Mouse (Mus musculus) midbrain, embryonic 15.5 days (tissue): ENCODE measurements around the gene Slc22a3. TPM values are rescaled to one million over a fixed set of nuclear protein-coding genes. Genes with fewer than 3 reads are reported as not detected.

Source experiments
- ATAC-seq: fragments of 200-750 bp; cut with Nextera tagmentation; replicated peaks from 2 replicates; pipeline ENCODE4 v1.8.0; 2017; ENCODE audit warnings: moderate TSS enrichment
- H3K27ac ChIP-seq: fragments of 300-500 bp; sonication (generic); 2 replicates; pipeline ENCODE4 v1.5.1; 2015; ENCODE audit warnings: mild to moderate bottlenecking, inconsistent platforms
- H3K27me3 ChIP-seq: fragments of 300-500 bp; sonication (generic); replicated peaks from 2 replicates; pipeline ENCODE4 v1.6.1; 2015; ENCODE audit warnings: inconsistent platforms
- H3K36me3 ChIP-seq: fragments of 300-500 bp; sonication (generic); replicated peaks from 2 replicates; pipeline ENCODE4 v1.6.1; 2015; ENCODE audit warnings: inconsistent platforms
- H3K4me1 ChIP-seq: fragments of 300-500 bp; sonication (generic); 2 replicates; pipeline ENCODE4 v1.6.1; 2015; ENCODE audit warnings: inconsistent platforms
- H3K4me2 ChIP-seq: fragments of 300-500 bp; sonication (generic); 2 replicates; pipeline ENCODE4 v1.6.1; 2015; ENCODE audit warnings: inconsistent platforms, mild to moderate bottlenecking, moderate library complexity
- H3K4me3 ChIP-seq: fragments of 300-500 bp; sonication (generic); 2 replicates; pipeline ENCODE4 v1.5.1; 2015; ENCODE audit warnings: mild to moderate bottlenecking, inconsistent platforms
- H3K9ac ChIP-seq: fragments of 300-500 bp; sonication (generic); 2 replicates; pipeline ENCODE4 v1.6.1; 2015; ENCODE audit warnings: mild to moderate bottlenecking, inconsistent platforms
- H3K9me3 ChIP-seq: fragments of 300-500 bp; sonication (generic); 2 replicates; pipeline ENCODE4 v1.6.1; 2016; ENCODE audit warnings: inconsistent platforms
- WGBS: fragments of 180-500 bp; shearing (Covaris S2); methylation state at CpG from one replicate; pipeline ENCODE4 v1.1.7; 2015; ENCODE audit warnings: mixed read lengths; 5-methylcytosine and 5-hydroxymethylcytosine counted together
- polyA plus RNA-seq: library from polyadenylated mRNA; unstranded; fragments of >200 nt; fragmentation: Nextera tagmentation; extraction: Ambion mirVana; gene quantifications from 2 replicates; pipeline ENCODE4 v1.2.1, GENCODE M21; 2015

Slc22a3 gene
- polyA plus RNA-seq, 1 experiment from 2014 or later = 1.2 TPM

- Histone ChIP-seq H3K4me2 (peak overlapping the region; percentile 69), H3K4me3 (peak overlapping the region; percentile 39), H3K4me1 (peaks cover 13% of the 10 kb centered on the region; the same call in 1 of the 2 replicates), H3K9me3 (no peaks in the 10 kb centered on the region), H3K27me3 (peaks cover 41% of the 10 kb centered on the region), H3K36me3 (no peaks in the 10 kb centered on the region), H3K27ac (no peak overlapping the region), H3K9ac (peak overlapping the region; percentile 4; the same call in 1 of the 2 replicates)
- 2% methylated on average over 64 of the region's 65 CpGs for WGBS
- ATAC-seq = no peak
Observed at GRCm38 (mm10) chr17:12506903-12507563, 471 bp downstream of the Slc22a3 start.

GRCm38 (mm10) chr17:12505708-12506107, 1.8 kb downstream of the Slc22a3 start:
- Histone ChIP-seq H3K27me3 (peaks cover 41% of the 10 kb centered on the region), H3K9me3 (no peaks in the 10 kb centered on the region), H3K9ac (no peak overlapping the region), H3K4me2 (no peak overlapping the region), H3K27ac (no peak overlapping the region), H3K4me1 (peaks cover 13% of the 10 kb centered on the region; the same call in 1 of the 2 replicates), H3K36me3 (no peaks in the 10 kb centered on the region), H3K4me3 (no peak overlapping the region)
- no peak for ATAC-seq
- 81% methylated on average over 6 of the region's 6 CpGs for WGBS

- H3K27me3 ChIP-seq = no peaks in the 10 kb centered on the region
Observed at GRCm38 (mm10) chr17:12499426-12499825, 8.1 kb downstream of the Slc22a3 start.

GRCm38 (mm10) chr17:12495558-12495957, 11.9 kb downstream of the Slc22a3 start:
- H3K27ac ChIP-seq = no peak overlapping the region
- no peak overlapping the region for H3K4me2 ChIP-seq
- no peaks in the 10 kb centered on the region for H3K9me3 ChIP-seq
- 52% methylated on average over 3 of the region's 3 CpGs for WGBS
- no peaks in the 10 kb centered on the region for H3K4me1 ChIP-seq
- ATAC-seq = no peak
- H3K4me3 ChIP-seq = no peak overlapping the region
- no peaks in the 10 kb centered on the region for H3K27me3 ChIP-seq
- H3K36me3 ChIP-seq = no peaks in the 10 kb centered on the region
- H3K9ac ChIP-seq = no peak overlapping the region

More at GRCm38 (mm10) chr17:12499426-12499825, 8.1 kb downstream of the Slc22a3 start:
- Histone ChIP-seq H3K9me3 (no peaks in the 10 kb centered on the region), H3K9ac (no peak overlapping the region), H3K4me2 (no peak overlapping the region), H3K36me3 (no peaks in the 10 kb centered on the region), H3K27ac (no peak overlapping the region), H3K4me1 (no peaks in the 10 kb centered on the region), H3K4me3 (no peak overlapping the region)
- WGBS = 91% methylated on average over 8 of the region's 8 CpGs
- no peak for ATAC-seq

GRCm38 (mm10) chr17:12491591-12491990, 15.9 kb downstream of the Slc22a3 start:
- H3K9ac ChIP-seq = no peak overlapping the region
- WGBS = 87% methylated on average over 12 of the region's 12 CpGs

GRCm38 (mm10) chr17:12489888-12490287, 17.6 kb downstream of the Slc22a3 start:
- H3K9ac ChIP-seq = no peak overlapping the region
- no peak for ATAC-seq

More at GRCm38 (mm10) chr17:12491591-12491990, 15.9 kb downstream of the Slc22a3 start:
- Histone ChIP-seq H3K4me2 (no peak overlapping the region), H3K4me3 (no peak overlapping the region), H3K36me3 (no peaks in the 10 kb centered on the region), H3K4me1 (no peaks in the 10 kb centered on the region), H3K27me3 (no peaks in the 10 kb centered on the region), H3K9me3 (no peaks in the 10 kb centered on the region), H3K27ac (no peak overlapping the region)
- ATAC-seq = no peak

GRCm38 (mm10) chr17:12485657-12486056, 21.8 kb downstream of the Slc22a3 start:
- no peak overlapping the region for H3K4me2 ChIP-seq
- ATAC-seq = no peak
- no peak overlapping the region for H3K4me3 ChIP-seq
- H3K9ac ChIP-seq = no peak overlapping the region
- H3K9me3 ChIP-seq = no peaks in the 10 kb centered on the region
- WGBS = 89% methylated on average over 3 of the region's 3 CpGs
- no peaks in the 10 kb centered on the region for H3K4me1 ChIP-seq
- no peaks in the 10 kb centered on the region for H3K36me3 ChIP-seq
- H3K27me3 ChIP-seq = no peaks in the 10 kb centered on the region
- H3K27ac ChIP-seq = no peak overlapping the region

More at GRCm38 (mm10) chr17:12489888-12490287, 17.6 kb downstream of the Slc22a3 start:
- Histone ChIP-seq H3K27ac (no peak overlapping the region), H3K4me3 (no peak overlapping the region), H3K4me2 (no peak overlapping the region), H3K4me1 (no peaks in the 10 kb centered on the region), H3K27me3 (no peaks in the 10 kb centered on the region), H3K9me3 (no peaks in the 10 kb centered on the region), H3K36me3 (no peaks in the 10 kb centered on the region)
- 74% methylated on average over 5 of the region's 5 CpGs for WGBS

GRCm38 (mm10) chr17:12479416-12479815, 28.1 kb downstream of the Slc22a3 start:
- 31% methylated on average over 2 of the region's 2 CpGs for WGBS
- Histone ChIP-seq H3K4me2 (no peak overlapping the region), H3K27ac (no peak overlapping the region), H3K4me1 (no peaks in the 10 kb centered on the region), H3K9ac (no peak overlapping the region), H3K4me3 (no peak overlapping the region), H3K27me3 (no peaks in the 10 kb centered on the region), H3K9me3 (no peaks in the 10 kb centered on the region), H3K36me3 (no peaks in the 10 kb centered on the region)
- ATAC-seq = no peak

- Histone ChIP-seq H3K9me3 (no peaks in the 10 kb centered on the region), H3K9ac (no peak overlapping the region), H3K27ac (no peak overlapping the region), H3K27me3 (no peaks in the 10 kb centered on the region), H3K4me3 (no peak overlapping the region), H3K4me2 (no peak overlapping the region), H3K36me3 (no peaks in the 10 kb centered on the region), H3K4me1 (no peaks in the 10 kb centered on the region)
- no peak for ATAC-seq
- WGBS = 78% methylated on average over 3 of the region's 3 CpGs
Observed at GRCm38 (mm10) chr17:12474509-12475083, 32.9 kb downstream of the Slc22a3 start.

- no peak overlapping the region for H3K4me2 ChIP-seq
- H3K4me3 ChIP-seq = no peak overlapping the region
- no peak for ATAC-seq
- H3K27me3 ChIP-seq = no peaks in the 10 kb centered on the region
- no peaks in the 10 kb centered on the region for H3K9me3 ChIP-seq
- H3K27ac ChIP-seq = no peak overlapping the region
- H3K4me1 ChIP-seq = no peaks in the 10 kb centered on the region
- H3K36me3 ChIP-seq = no peaks in the 10 kb centered on the region
- H3K9ac ChIP-seq = no peak overlapping the region
Observed at GRCm38 (mm10) chr17:12472547-12472946, 35.0 kb downstream of the Slc22a3 start.

GRCm38 (mm10) chr17:12468745-12469144, 38.8 kb downstream of the Slc22a3 start:
- 76% methylated on average over 5 of the region's 5 CpGs for WGBS
- H3K4me1 ChIP-seq = no peaks in the 10 kb centered on the region
- H3K27me3 ChIP-seq = no peaks in the 10 kb centered on the region
- H3K27ac ChIP-seq = no peak overlapping the region
- no peak overlapping the region for H3K4me2 ChIP-seq
- no peak for ATAC-seq
- H3K36me3 ChIP-seq = no peaks in the 10 kb centered on the region
- no peak overlapping the region for H3K9ac ChIP-seq
- no peaks in the 10 kb centered on the region for H3K9me3 ChIP-seq
- no peak overlapping the region for H3K4me3 ChIP-seq

- ATAC-seq = no peak
Observed at GRCm38 (mm10) chr17:12467642-12468041, 39.9 kb downstream of the Slc22a3 start.

GRCm38 (mm10) chr17:12466501-12467000, 41.0 kb downstream of the Slc22a3 start:
- no peaks in the 10 kb centered on the region for H3K36me3 ChIP-seq
- ATAC-seq = no peak
- no peaks in the 10 kb centered on the region for H3K9me3 ChIP-seq
- 84% methylated on average over 4 of the region's 4 CpGs for WGBS
- H3K27me3 ChIP-seq = no peaks in the 10 kb centered on the region
- H3K27ac ChIP-seq = no peak overlapping the region
- no peak overlapping the region for H3K9ac ChIP-seq
- H3K4me2 ChIP-seq = no peak overlapping the region
- H3K4me1 ChIP-seq = no peaks in the 10 kb centered on the region
- no peak overlapping the region for H3K4me3 ChIP-seq

More at GRCm38 (mm10) chr17:12467642-12468041, 39.9 kb downstream of the Slc22a3 start:
- no peak overlapping the region for H3K27ac ChIP-seq
- H3K27me3 ChIP-seq = no peaks in the 10 kb centered on the region
- no peak overlapping the region for H3K4me3 ChIP-seq
- H3K9me3 ChIP-seq = no peaks in the 10 kb centered on the region
- H3K36me3 ChIP-seq = no peaks in the 10 kb centered on the region
- H3K4me1 ChIP-seq = no peaks in the 10 kb centered on the region
- no peak overlapping the region for H3K4me2 ChIP-seq
- 85% methylated on average over 3 of the region's 3 CpGs for WGBS
- H3K9ac ChIP-seq = no peak overlapping the region
